Mouse (Mus musculus): ENCODE measurements around the gene Gm11273.

- TF ChIP-seq CTCF (IDR thresholded peaks at IDR 0.05; ENCODE audit: extremely low read depth, insufficient read depth, insufficient read length, insufficient replicate concordance) (no peak), POLR2A (IDR thresholded peaks at IDR 0.05; ENCODE audit: low read depth, low read length) (no peak)
These were observed 33.9 kb downstream of the Gm11273 start for GRCm38 (mm10) chr13:21467336-21467735.

Measured in spleen, adult 2 months (tissue).